Mouse (Mus musculus): Measurements from ENCODE around the gene Dffb.

- TF ChIP-seq POLR2A (IDR thresholded peaks at IDR 0.05; ENCODE audit: low read depth, low read length) (no peak), CTCF (IDR thresholded peaks at IDR 0.05; ENCODE audit: borderline replicate concordance, insufficient read depth, low read length) (no peak)
These were observed 12.3 kb downstream of the Dffb start for GRCm38 (mm10) chr4:153962631-153963030.

Data from embryonic fibroblast, embryonic 13.5 days (primary cell).